Mouse (Mus musculus) forebrain, embryonic 12.5 days (tissue): ENCODE measurements around the gene Drd2. TPM values are rescaled to one million over a fixed set of nuclear protein-coding genes. Genes with fewer than 3 reads are reported as not detected.

Experiments used
- ATAC-seq: fragments of 200-750 bp; cut with Nextera tagmentation; 2 replicates; pipeline ENCODE4 v1.8.0; 2017; ENCODE audit warnings: moderate TSS enrichment; ENCODE audit not compliant: low FRiP score
- H3K27ac ChIP-seq: fragments of 300-500 bp; sonication (generic); 2 replicates; pipeline ENCODE4 v1.5.1; 2016; ENCODE audit warnings: mild to moderate bottlenecking
- H3K27me3 ChIP-seq: fragments of 300-500 bp; sonication (generic); 2 replicates; pipeline ENCODE4 v1.6.1; 2016; ENCODE audit warnings: mild to moderate bottlenecking
- H3K36me3 ChIP-seq: fragments of 300-500 bp; sonication (generic); replicated peaks from 2 replicates; pipeline ENCODE4 v1.6.1; 2016; ENCODE audit warnings: mild to moderate bottlenecking
- H3K4me1 ChIP-seq: fragments of 300-500 bp; sonication (generic); 2 replicates; pipeline ENCODE4 v1.6.1; 2016
- H3K4me2 ChIP-seq: fragments of 300-500 bp; sonication (generic); 2 replicates; pipeline ENCODE4 v1.6.1; 2016; ENCODE audit warnings: mild to moderate bottlenecking, moderate library complexity
- H3K4me3 ChIP-seq: fragments of 300-500 bp; sonication (generic); replicated peaks from 2 replicates; pipeline ENCODE4 v1.5.1; 2016; ENCODE audit warnings: mild to moderate bottlenecking
- H3K9ac ChIP-seq: fragments of 300-500 bp; sonication (generic); 2 replicates; pipeline ENCODE4 v1.6.1; 2016; ENCODE audit warnings: mild to moderate bottlenecking
- H3K9me3 ChIP-seq: fragments of 300-500 bp; sonication (generic); 2 replicates; pipeline ENCODE4 v1.6.1; 2016
- WGBS: fragments of 180-500 bp; shearing (Covaris S2); methylation state at CpG from one replicate; pipeline ENCODE4 v1.1.7; 2016; 5-methylcytosine and 5-hydroxymethylcytosine counted together
- polyA plus RNA-seq: library from polyadenylated mRNA; unstranded; fragments of >200 nt; fragmentation: Nextera tagmentation; extraction: Ambion mirVana; gene quantifications from 2 replicates; pipeline ENCODE4 v1.2.1, GENCODE M21; 2016

The Drd2 gene
- polyA plus RNA-seq: 0.81 and 0.89 TPM in 2 replicates

- ATAC-seq: peak; percentile 89
- Histone ChIP-seq H3K4me2 (peak within 1 kb of the TSS; percentile 95), H3K9ac (peak within 1 kb of the TSS; percentile 61), H3K27ac (no peak within 1 kb of the TSS), H3K27me3 (peaks cover 51% of the 10 kb centered on the region), H3K4me3 (peak within 1 kb of the TSS; percentile 53), H3K4me1 (peaks cover 19% of the 10 kb centered on the region), H3K9me3 (no peaks in the 10 kb centered on the region), H3K36me3 (no peaks in the 10 kb centered on the region)
- 1% methylated on average over 66 of the region's 84 CpGs for WGBS
Measured at GRCm38 (mm10) chr9:49340136-49341043, at the start of gene Drd2. TSS of gene Drd2 (plus strand) at chr9:49340627.

DNA sequence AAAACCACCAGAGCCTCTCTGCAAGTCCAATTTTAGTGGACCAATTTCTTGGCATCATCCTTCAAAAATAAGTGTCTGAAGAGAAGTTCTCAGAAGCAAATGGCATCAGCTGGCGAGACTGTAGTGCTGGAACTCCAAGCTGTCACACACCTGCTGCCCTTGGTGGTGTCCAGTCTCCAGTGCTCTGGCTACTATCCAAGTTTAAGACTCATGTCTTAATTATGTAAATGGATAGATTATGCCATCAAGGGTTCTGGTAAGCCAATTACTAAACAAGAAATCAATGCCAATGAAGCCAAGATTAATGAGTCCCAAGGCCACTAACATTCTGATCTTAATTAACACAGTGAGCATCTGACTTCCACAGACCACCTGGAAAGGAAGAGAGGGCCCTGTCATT, 45.3 kb upstream of the Drd2 start:
- no peaks in the 10 kb centered on the region for H3K4me1 ChIP-seq
- ATAC-seq: no peak
- no peaks in the 10 kb centered on the region for H3K9me3 ChIP-seq
- no peak overlapping the region for H3K9ac ChIP-seq
- no peak overlapping the region for H3K27ac ChIP-seq
- 0 out of 2 replicates have a peak, but pooled peaks cover 4% of the 10 kb centered on the region for H3K27me3 ChIP-seq
- no peaks in the 10 kb centered on the region for H3K36me3 ChIP-seq
- 69% methylated on average over 1 of the region's 1 CpGs for WGBS
- no peak overlapping the region for H3K4me3 ChIP-seq
- H3K4me2 ChIP-seq: no peak overlapping the region

- ATAC-seq: no peak
- no peak overlapping the region for H3K27ac ChIP-seq
- no peaks in the 10 kb centered on the region for H3K27me3 ChIP-seq
- 83% methylated on average over 3 of the region's 3 CpGs for WGBS
- no peak overlapping the region for H3K4me2 ChIP-seq
- no peaks in the 10 kb centered on the region for H3K4me1 ChIP-seq
- no peaks in the 10 kb centered on the region for H3K9me3 ChIP-seq
- no peaks in the 10 kb centered on the region for H3K36me3 ChIP-seq
- H3K9ac ChIP-seq: no peak overlapping the region
- no peak overlapping the region for H3K4me3 ChIP-seq
Measured at GRCm38 (mm10) chr9:49307576-49307975, 32.9 kb upstream of the Drd2 start.

DNA sequence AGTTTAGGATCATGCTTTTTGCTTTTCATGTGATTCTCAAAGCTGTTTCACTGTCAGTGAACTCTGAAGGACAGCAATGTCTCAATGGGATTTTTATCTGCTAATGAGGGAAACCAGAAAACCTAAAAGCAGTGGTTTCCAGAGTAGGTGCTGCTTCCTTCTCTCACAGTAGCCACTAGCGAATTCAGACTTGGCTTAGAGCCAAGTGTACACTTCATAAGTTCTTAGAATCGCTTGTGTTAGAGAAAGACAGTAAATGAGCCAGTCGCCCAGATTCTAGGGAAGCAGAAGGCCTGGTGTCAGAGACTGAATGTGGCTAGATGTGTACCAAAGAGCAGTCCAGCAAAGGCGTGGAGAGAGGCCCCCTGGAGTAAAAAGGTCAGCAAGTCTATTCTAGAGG, 29.6 kb upstream of the Drd2 start:
- H3K4me1 ChIP-seq: no peaks in the 10 kb centered on the region
- H3K36me3 ChIP-seq: no peaks in the 10 kb centered on the region
- ATAC-seq: no peak
- no peak overlapping the region for H3K9ac ChIP-seq
- no peak overlapping the region for H3K4me2 ChIP-seq
- no peak overlapping the region for H3K4me3 ChIP-seq
- no peaks in the 10 kb centered on the region for H3K27me3 ChIP-seq
- no peak overlapping the region for H3K27ac ChIP-seq
- H3K9me3 ChIP-seq: no peaks in the 10 kb centered on the region
- 63% methylated on average over 4 of the region's 4 CpGs for WGBS

- no peaks in the 10 kb centered on the region for H3K27me3 ChIP-seq
- H3K4me1 ChIP-seq: no peaks in the 10 kb centered on the region
- no peak overlapping the region for H3K27ac ChIP-seq
- no peak for ATAC-seq
- H3K4me2 ChIP-seq: no peak overlapping the region
- no peaks in the 10 kb centered on the region for H3K9me3 ChIP-seq
- H3K36me3 ChIP-seq: no peaks in the 10 kb centered on the region
- no peak overlapping the region for H3K4me3 ChIP-seq
- H3K9ac ChIP-seq: no peak overlapping the region
Measured at GRCm38 (mm10) chr9:49318638-49319037, 21.8 kb upstream of the Drd2 start.

- Histone ChIP-seq H3K9ac (no peak overlapping the region), H3K9me3 (no peaks in the 10 kb centered on the region), H3K4me1 (peaks cover 19% of the 10 kb centered on the region), H3K4me3 (peak overlapping the region; percentile 53), H3K36me3 (no peaks in the 10 kb centered on the region), H3K27ac (no peak overlapping the region), H3K27me3 (peaks cover 51% of the 10 kb centered on the region), H3K4me2 (peak overlapping the region; percentile 95)
- ATAC-seq: no peak
- WGBS: 1% methylated on average over 10 of the region's 10 CpGs
Measured at GRCm38 (mm10) chr9:49341044-49341365, 578 bp downstream of the Drd2 start.

DNA sequence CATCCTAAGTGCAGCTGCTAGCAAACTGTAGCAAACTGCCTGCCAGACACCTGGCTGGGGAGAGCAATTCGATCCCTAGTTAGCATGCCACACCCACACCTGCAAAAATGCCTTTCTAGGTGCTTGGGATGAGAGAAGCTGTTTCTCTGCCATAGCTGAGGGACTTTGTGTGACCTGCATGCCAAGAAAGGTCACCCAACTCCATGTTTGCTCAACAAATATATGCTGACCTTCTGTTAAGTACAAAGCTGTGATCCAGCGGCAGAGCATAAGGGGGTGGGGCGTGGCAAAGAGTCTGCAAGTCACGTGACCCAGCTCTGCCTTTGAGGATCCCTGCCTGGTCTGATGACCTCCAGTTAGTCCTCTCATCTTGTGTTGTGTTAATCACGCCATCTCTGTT, 25.3 kb downstream of the Drd2 start:
- Histone ChIP-seq H3K4me2 (no peak overlapping the region), H3K9ac (no peak overlapping the region), H3K4me1 (peaks cover 7% of the 10 kb centered on the region), H3K9me3 (no peaks in the 10 kb centered on the region), H3K4me3 (no peak overlapping the region), H3K27me3 (no peaks in the 10 kb centered on the region), H3K27ac (no peak overlapping the region), H3K36me3 (no peaks in the 10 kb centered on the region)
- 26% methylated on average over 5 of the region's 5 CpGs for WGBS
- no peak for ATAC-seq

DNA sequence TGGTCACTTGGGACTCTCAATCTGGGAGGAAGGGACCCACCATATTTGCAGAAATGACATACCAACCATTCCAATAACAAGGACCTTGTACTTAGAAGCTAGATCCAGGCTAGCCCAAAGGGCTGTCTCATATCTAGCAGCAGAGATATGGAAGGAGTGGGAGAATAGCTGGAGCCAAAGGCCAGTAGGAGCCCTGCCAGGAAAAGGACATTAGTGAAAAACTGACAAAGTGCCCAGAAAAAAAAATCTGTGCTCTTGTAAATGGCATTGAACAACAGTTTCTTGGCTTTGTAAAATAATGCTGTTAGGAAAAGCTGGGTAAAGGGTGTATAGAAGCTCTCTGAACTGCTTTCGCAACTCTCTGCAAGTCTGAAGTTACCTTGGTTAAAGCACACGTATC, 33.5 kb downstream of the Drd2 start:
- no peaks in the 10 kb centered on the region for H3K27me3 ChIP-seq
- 92% methylated on average over 2 of the region's 2 CpGs for WGBS
- H3K36me3 ChIP-seq: no peaks in the 10 kb centered on the region
- H3K4me3 ChIP-seq: no peak overlapping the region
- H3K9ac ChIP-seq: no peak overlapping the region
- no peak for ATAC-seq
- no peaks in the 10 kb centered on the region for H3K4me1 ChIP-seq
- H3K9me3 ChIP-seq: no peaks in the 10 kb centered on the region
- H3K4me2 ChIP-seq: no peak overlapping the region
- H3K27ac ChIP-seq: no peak overlapping the region

GRCm38 (mm10) chr9:49379962-49380361, 39.5 kb downstream of the Drd2 start:
- 93% methylated on average over 4 of the region's 4 CpGs for WGBS
- Histone ChIP-seq H3K4me3 (no peak overlapping the region), H3K9me3 (no peaks in the 10 kb centered on the region)

DNA sequence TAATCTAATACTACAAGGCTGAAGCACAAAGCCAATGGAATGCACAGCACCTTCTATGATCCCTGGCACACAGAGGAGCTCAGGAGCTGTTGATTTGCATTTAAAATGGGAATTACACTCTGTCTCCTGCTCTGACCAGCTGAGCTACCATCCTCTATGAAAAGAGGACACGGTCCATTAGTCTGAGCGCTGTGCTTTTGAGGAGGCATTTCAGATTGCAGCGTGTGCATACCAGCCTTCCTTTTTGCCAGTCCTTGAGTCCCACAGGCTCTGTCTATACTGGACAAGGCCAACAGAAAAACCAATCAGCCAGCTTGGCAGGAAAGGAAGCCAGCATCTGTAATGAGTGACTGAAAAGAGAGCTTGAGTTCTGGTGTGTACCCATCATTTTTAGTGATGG, 43.6 kb downstream of the Drd2 start:
- WGBS: 31% methylated on average over 3 of the region's 3 CpGs
- H3K9me3 ChIP-seq: no peaks in the 10 kb centered on the region
- no peak overlapping the region for H3K9ac ChIP-seq
- H3K27me3 ChIP-seq: no peaks in the 10 kb centered on the region; the same call in 1 of the 2 replicates
- H3K27ac ChIP-seq: no peak overlapping the region
- no peaks in the 10 kb centered on the region for H3K36me3 ChIP-seq
- no peak overlapping the region for H3K4me2 ChIP-seq
- no peak overlapping the region for H3K4me3 ChIP-seq
- ATAC-seq: no peak
- peaks cover 17% of the 10 kb centered on the region for H3K4me1 ChIP-seq

More at GRCm38 (mm10) chr9:49379962-49380361, 39.5 kb downstream of the Drd2 start:
- H3K36me3 ChIP-seq: no peaks in the 10 kb centered on the region
- no peak overlapping the region for H3K4me2 ChIP-seq
- ATAC-seq: no peak
- H3K4me1 ChIP-seq: peaks cover 9% of the 10 kb centered on the region; the same call in 1 of the 2 replicates
- no peak overlapping the region for H3K27ac ChIP-seq
- H3K9ac ChIP-seq: no peak overlapping the region
- no peaks in the 10 kb centered on the region for H3K27me3 ChIP-seq

DNA sequence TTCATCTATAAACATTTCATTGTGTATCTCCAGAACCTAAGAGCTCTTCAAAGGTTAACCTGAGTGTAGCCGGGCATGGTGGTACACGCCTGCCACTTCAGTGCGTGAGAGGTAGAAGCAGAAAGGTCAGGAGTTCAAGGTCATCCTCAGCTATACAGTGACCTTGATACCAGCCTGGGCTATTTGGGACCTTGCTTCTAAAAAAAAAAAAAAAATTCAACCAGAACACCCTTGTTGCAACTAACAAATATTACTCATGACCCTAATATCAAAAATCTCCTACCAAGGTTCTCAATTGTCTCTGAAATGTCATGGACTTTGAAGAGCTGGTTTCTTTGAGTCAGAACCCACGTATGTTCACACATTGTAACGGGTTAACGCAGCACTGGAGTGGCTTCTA, 44.4 kb downstream of the Drd2 start:
- H3K4me1 ChIP-seq: peaks cover 17% of the 10 kb centered on the region
- H3K36me3 ChIP-seq: no peaks in the 10 kb centered on the region
- no peaks in the 10 kb centered on the region; the same call in 1 of the 2 replicates for H3K27me3 ChIP-seq
- no peaks in the 10 kb centered on the region for H3K9me3 ChIP-seq
- no peak for ATAC-seq
- 85% methylated on average over 6 of the region's 6 CpGs for WGBS
- H3K4me3 ChIP-seq: no peak overlapping the region
- H3K4me2 ChIP-seq: no peak overlapping the region
- H3K9ac ChIP-seq: no peak overlapping the region
- no peak overlapping the region for H3K27ac ChIP-seq

DNA sequence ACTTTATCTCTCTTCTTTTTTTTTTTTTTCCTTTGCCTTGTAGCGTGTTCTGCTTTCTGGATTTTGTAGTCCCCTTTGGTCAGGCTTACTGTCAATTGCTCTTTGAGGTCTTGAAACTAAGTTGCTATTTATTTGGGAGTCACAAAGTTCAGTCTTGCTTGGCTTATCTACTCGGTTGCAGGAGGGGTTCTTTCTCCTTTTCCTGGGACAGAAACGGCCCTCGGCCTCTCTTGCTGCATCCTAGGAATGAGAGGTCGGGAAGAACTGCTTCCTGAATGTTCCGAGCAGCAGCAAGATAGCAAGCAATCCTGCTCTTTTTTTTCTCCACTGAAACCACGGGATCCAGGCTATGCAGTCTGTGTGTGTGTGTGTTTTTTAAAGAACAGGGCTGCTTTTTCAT, 44.9 kb downstream of the Drd2 start:
- H3K4me3 ChIP-seq: no peak overlapping the region
- H3K9me3 ChIP-seq: no peaks in the 10 kb centered on the region
- H3K27me3 ChIP-seq: no peaks in the 10 kb centered on the region; the same call in 1 of the 2 replicates
- H3K9ac ChIP-seq: no peak overlapping the region
- no peak overlapping the region for H3K4me2 ChIP-seq
- ATAC-seq: no peak
- H3K27ac ChIP-seq: no peak overlapping the region
- no peaks in the 10 kb centered on the region for H3K36me3 ChIP-seq
- H3K4me1 ChIP-seq: peaks cover 17% of the 10 kb centered on the region
- WGBS: 52% methylated on average over 7 of the region's 7 CpGs

- no peak for ATAC-seq
- H3K4me2 ChIP-seq: peak overlapping the region; percentile 21; the same call in 1 of the 2 replicates
- H3K4me1 ChIP-seq: peaks cover 17% of the 10 kb centered on the region
- no peaks in the 10 kb centered on the region for H3K9me3 ChIP-seq
- H3K36me3 ChIP-seq: no peaks in the 10 kb centered on the region
- 25% methylated on average over 11 of the region's 11 CpGs for WGBS
- H3K4me3 ChIP-seq: no peak overlapping the region
- H3K27ac ChIP-seq: no peak overlapping the region
- H3K27me3 ChIP-seq: no peaks in the 10 kb centered on the region; the same call in 1 of the 2 replicates
- H3K9ac ChIP-seq: no peak overlapping the region
Measured at GRCm38 (mm10) chr9:49386119-49386518, 45.7 kb downstream of the Drd2 start.
